Mouse (Mus musculus) liver, embryonic 12.5 days (tissue): Measurements from ENCODE around the gene Cse1l. TPM values are rescaled to one million over a fixed set of nuclear protein-coding genes. Genes with fewer than 3 reads are reported as not detected.
A peak's percentile ranks its signal among the peaks of the same experiment; 100 is the strongest.

Source experiments
- ATAC-seq: fragments of 200-750 bp; cut with Nextera tagmentation; 2 replicates; pipeline ENCODE4 v1.8.0; 2017; ENCODE audit warnings: moderate number of reproducible peaks, mild to moderate bottlenecking, moderate library complexity
- H3K27ac ChIP-seq: fragments of 300-500 bp; sonication (generic); 2 replicates; pipeline ENCODE4 v1.5.1; 2016; ENCODE audit warnings: mild to moderate bottlenecking
- H3K27me3 ChIP-seq: fragments of 300-500 bp; sonication (generic); replicated peaks from 2 replicates; pipeline ENCODE4 v1.6.1; 2016; ENCODE audit warnings: mild to moderate bottlenecking, moderate library complexity
- H3K36me3 ChIP-seq: fragments of 300-500 bp; sonication (generic); 2 replicates; pipeline ENCODE4 v1.6.1; 2016; ENCODE audit warnings: mild to moderate bottlenecking, moderate library complexity
- H3K4me1 ChIP-seq: fragments of 300-500 bp; sonication (generic); 2 replicates; pipeline ENCODE4 v1.6.1; 2016
- H3K4me2 ChIP-seq: fragments of 300-500 bp; sonication (generic); 2 replicates; pipeline ENCODE4 v1.6.1; 2016; ENCODE audit warnings: mild to moderate bottlenecking, moderate library complexity
- H3K4me3 ChIP-seq: fragments of 300-500 bp; sonication (generic); 2 replicates; pipeline ENCODE4 v1.5.1; 2016; ENCODE audit warnings: mild to moderate bottlenecking, moderate library complexity
- H3K9ac ChIP-seq: fragments of 300-500 bp; sonication (generic); 2 replicates; pipeline ENCODE4 v1.6.1; 2016; ENCODE audit warnings: mild to moderate bottlenecking, moderate library complexity
- H3K9me3 ChIP-seq: fragments of 300-500 bp; sonication (generic); replicated peaks from 2 replicates; pipeline ENCODE4 v1.6.1; 2016; ENCODE audit warnings: mild to moderate bottlenecking, moderate library complexity
- WGBS: fragments of 180-500 bp; shearing (Covaris S2); methylation state at CpG from one replicate; pipeline ENCODE4 v1.1.7; 2016; ENCODE audit not compliant: insufficient replicate concordance; 5-methylcytosine and 5-hydroxymethylcytosine counted together
- polyA plus RNA-seq: library from polyadenylated mRNA; unstranded; fragments of >200 nt; fragmentation: Nextera tagmentation; extraction: Ambion mirVana; gene quantifications from 2 replicates; pipeline ENCODE4 v1.2.1, GENCODE M21; 2016

The Cse1l gene
- polyA plus RNA-seq, 1 experiment from 2014 or later = 108 TPM

DNA sequence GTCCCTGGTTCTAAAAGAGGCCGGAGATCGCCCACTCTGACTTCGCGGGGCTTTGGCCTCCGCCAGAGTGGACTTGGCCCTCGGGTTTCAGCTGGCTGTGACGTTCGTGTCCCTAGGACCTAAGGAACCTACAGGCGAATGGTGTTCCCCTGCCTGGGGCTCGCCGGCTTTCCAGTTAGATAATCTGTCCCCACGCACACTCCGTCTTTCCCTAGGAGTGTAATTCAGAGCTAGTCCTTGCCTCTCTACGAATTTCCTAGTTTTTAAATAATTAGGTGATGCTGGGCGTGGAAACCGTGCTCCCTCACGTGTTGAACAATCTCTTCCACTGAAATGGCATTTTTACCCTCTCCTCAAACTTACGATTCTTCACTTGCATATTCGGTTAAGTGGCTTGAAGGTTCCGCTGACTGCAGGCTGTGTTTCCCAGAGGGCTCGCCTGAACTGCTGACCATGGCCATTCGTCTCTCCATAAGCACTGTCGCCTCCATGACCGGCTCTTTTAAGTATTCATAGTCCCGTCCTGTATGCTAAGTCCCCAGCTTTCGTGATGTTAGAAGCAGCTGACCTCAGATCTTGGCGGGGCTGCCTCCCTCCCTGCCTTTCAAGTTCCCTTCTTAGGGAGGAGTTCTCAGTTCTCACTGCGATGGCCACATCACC lies 813 bp downstream of the Cse1l start:
- Histone ChIP-seq H3K4me3 (peak overlapping the region; percentile 79), H3K4me1 (peaks cover 44% of the 10 kb centered on the region), H3K36me3 (peaks cover 34% of the 10 kb centered on the region), H3K4me2 (peak overlapping the region; percentile 85), H3K9ac (peak overlapping the region; percentile 92), H3K9me3 (no peaks in the 10 kb centered on the region), H3K27ac (peak overlapping the region; percentile 98), H3K27me3 (no peaks in the 10 kb centered on the region)
- 1% methylated on average over 28 of the region's 28 CpGs for WGBS
- ATAC-seq = peak; percentile 63

DNA sequence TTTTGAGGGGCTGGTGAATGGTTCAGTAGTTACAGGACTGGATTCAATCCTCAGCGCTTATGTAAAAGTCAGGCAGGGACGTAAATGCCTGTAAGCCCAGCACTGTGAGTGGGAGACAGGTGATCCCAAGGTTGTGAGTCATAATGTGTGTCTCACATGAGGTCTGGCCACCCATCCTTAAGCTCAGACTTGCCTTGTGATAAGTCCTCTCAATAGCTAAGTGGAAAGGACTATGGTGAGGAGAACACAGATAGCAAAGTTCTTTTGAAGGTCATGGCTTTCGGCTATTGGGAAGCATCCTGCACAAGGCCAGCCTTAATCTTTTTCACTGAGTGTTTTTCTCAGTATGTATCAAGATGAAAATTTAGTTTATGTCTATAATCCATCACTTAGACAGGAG lies 3.9 kb downstream of the Cse1l start:
- Histone ChIP-seq H3K27ac (no peak overlapping the region), H3K4me2 (no peak overlapping the region), H3K4me1 (peaks cover 37% of the 10 kb centered on the region), H3K36me3 (peaks cover 35% of the 10 kb centered on the region), H3K9ac (no peak overlapping the region), H3K9me3 (no peaks in the 10 kb centered on the region), H3K4me3 (no peak overlapping the region), H3K27me3 (no peaks in the 10 kb centered on the region)
- ATAC-seq = no peak
- 93% methylated on average over 3 of the region's 3 CpGs for WGBS

DNA sequence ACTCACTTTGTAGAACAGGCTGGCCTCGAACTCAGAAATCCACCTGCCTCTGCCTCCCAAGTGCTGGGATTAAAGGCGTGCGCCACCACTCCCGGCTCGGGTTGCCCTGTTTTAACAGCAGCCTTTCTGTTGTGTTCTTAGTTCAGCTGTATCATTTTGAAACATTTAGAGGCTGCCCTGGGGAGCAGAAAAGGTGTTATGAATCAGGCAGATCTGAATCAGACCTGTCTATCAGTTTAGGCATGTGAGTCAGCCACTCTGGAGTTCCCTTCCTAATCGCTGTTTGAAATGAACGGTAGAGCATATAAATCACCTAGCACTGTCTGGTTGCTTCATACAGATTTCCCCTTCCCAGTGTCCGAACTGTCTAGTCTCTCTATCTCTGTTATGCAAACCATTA lies 4.7 kb downstream of the Cse1l start:
- Histone ChIP-seq H3K36me3 (peaks cover 39% of the 10 kb centered on the region), H3K4me3 (no peak overlapping the region), H3K9ac (no peak overlapping the region), H3K9me3 (no peaks in the 10 kb centered on the region), H3K4me1 (peaks cover 31% of the 10 kb centered on the region), H3K27ac (no peak overlapping the region), H3K27me3 (no peaks in the 10 kb centered on the region), H3K4me2 (no peak overlapping the region)
- WGBS = 84% methylated on average over 8 of the region's 8 CpGs
- no peak for ATAC-seq

DNA sequence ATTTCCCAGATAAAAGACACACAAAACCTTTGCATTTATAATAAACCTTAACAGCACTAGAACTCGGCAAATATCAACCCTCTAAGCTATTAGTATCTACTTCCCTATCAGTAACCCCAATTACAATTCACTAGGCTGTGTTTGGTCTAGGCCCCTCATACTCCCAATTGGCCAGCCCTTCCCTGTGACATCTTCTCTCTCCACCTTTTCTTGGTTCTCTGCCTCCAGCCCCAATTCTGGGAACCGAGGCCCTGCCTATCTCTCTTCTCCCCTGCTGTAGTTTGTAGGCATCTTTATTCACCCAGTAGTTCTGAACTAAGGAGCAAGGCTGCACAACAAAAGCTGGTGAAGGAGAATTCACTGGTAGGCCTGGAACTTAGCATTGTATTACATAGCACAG lies 18.1 kb downstream of the Cse1l start:
- Histone ChIP-seq H3K9me3 (no peaks in the 10 kb centered on the region), H3K27me3 (no peaks in the 10 kb centered on the region), H3K4me2 (peak overlapping the region; percentile 17), H3K36me3 (peaks cover 96% of the 10 kb centered on the region), H3K4me3 (peak overlapping the region; percentile 5; the same call in 1 of the 2 replicates), H3K27ac (peak overlapping the region; percentile 23), H3K4me1 (peaks cover 17% of the 10 kb centered on the region), H3K9ac (no peak overlapping the region)
- 43% methylated on average over 2 of the region's 2 CpGs for WGBS
- ATAC-seq = peak; percentile 91

DNA sequence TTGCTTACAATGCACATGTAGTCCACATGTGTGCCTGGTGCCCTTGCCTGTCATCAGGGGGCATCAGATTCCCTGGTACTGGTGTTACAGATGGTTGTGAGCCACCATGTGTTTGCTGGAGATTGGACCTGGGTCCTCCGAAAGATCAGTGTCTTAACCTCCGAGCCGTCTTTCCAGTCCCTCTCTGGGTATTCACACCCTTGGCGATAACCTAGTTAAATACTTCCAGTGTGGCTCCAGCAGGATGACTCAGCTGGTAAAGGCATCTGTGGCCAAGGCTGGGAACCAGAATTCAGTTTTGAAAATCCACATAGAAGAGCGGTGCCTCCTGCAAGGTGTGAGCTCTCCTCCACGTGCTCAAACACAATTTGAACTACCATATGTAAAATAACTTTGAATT lies 28.1 kb downstream of the Cse1l start:
- H3K4me3 ChIP-seq = no peak overlapping the region
- H3K27me3 ChIP-seq = no peaks in the 10 kb centered on the region
- H3K9me3 ChIP-seq = no peaks in the 10 kb centered on the region
- no peaks in the 10 kb centered on the region for H3K4me1 ChIP-seq
- ATAC-seq = no peak
- H3K27ac ChIP-seq = no peak overlapping the region
- 86% methylated on average over 6 of the region's 6 CpGs for WGBS
- peaks cover 97% of the 10 kb centered on the region for H3K36me3 ChIP-seq
- H3K4me2 ChIP-seq = no peak overlapping the region
- no peak overlapping the region for H3K9ac ChIP-seq

DNA sequence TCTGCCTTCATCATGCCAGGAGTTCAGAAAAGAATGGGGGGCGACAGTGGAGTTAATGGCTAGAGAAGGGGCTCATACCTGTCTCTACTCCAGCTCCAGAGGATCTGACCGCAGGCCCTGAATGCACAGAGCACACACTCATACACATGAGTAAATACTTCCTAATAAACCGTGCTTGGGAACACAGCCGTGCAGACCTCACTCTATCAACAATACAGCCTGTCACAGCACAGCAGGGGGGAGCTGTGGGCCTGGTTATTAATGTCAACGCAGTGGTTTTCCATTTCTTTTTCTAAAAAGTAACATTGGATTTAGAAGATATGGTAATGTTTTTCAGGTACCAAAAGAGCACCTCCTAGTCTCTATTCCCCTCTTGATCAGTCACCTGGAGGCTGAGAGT lies 28.6 kb downstream of the Cse1l start:
- no peak overlapping the region for H3K9ac ChIP-seq
- H3K9me3 ChIP-seq = no peaks in the 10 kb centered on the region
- H3K27me3 ChIP-seq = no peaks in the 10 kb centered on the region
- no peak overlapping the region for H3K4me3 ChIP-seq
- H3K27ac ChIP-seq = no peak overlapping the region
- ATAC-seq = no peak
- H3K4me1 ChIP-seq = no peaks in the 10 kb centered on the region
- no peak overlapping the region for H3K4me2 ChIP-seq
- H3K36me3 ChIP-seq = peaks cover 97% of the 10 kb centered on the region
- 88% methylated on average over 5 of the region's 5 CpGs for WGBS

DNA sequence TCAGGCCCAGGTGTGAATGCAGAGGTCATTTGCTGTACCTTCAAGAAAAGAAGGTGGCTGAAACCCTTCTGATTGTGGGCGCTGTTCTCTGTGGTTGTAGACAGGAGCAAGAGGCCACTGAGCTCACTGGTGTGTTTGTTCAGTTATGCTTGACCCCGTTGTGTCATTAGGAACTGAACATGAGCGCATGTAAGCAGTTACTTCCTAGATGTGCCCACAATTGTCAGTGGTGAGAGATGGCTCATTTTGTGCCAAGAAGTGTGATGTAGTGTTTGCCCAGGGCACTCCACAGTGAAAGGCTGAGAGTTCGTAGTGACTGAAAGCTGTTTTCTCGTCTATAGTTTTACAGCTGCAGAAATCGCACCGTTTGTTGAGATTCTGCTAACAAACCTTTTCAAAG lies 29.7 kb downstream of the Cse1l start:
- H3K9me3 ChIP-seq = no peaks in the 10 kb centered on the region
- peaks cover 95% of the 10 kb centered on the region for H3K36me3 ChIP-seq
- ATAC-seq = no peak
- H3K27me3 ChIP-seq = no peaks in the 10 kb centered on the region
- no peak overlapping the region for H3K4me3 ChIP-seq
- no peaks in the 10 kb centered on the region for H3K4me1 ChIP-seq
- no peak overlapping the region for H3K9ac ChIP-seq
- no peak overlapping the region for H3K27ac ChIP-seq
- no peak overlapping the region for H3K4me2 ChIP-seq
- 89% methylated on average over 7 of the region's 7 CpGs for WGBS

DNA sequence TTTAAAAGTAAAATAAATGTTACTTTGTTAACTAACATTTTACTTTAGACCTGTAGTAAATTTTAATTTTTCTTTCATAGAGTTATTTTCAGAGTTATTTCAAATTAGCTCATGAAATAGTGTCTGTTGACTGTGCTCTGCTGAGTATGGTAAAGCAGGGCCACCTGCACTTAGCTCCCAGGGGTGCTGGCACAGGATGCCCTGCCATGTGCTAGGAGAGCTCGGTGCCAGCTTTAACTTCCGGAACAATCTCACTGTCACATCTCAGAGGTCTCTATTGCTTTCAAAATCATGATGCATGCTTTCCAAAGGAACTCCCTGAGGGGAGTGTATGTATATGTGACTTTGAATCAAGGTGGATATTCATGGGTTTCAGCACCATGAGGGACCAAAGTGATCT lies 30.3 kb downstream of the Cse1l start:
- ATAC-seq = no peak
- no peaks in the 10 kb centered on the region for H3K4me1 ChIP-seq
- peaks cover 95% of the 10 kb centered on the region for H3K36me3 ChIP-seq
- no peak overlapping the region for H3K9ac ChIP-seq
- H3K4me3 ChIP-seq = no peak overlapping the region
- no peaks in the 10 kb centered on the region for H3K27me3 ChIP-seq
- no peak overlapping the region for H3K4me2 ChIP-seq
- no peak overlapping the region for H3K27ac ChIP-seq
- WGBS = 89% methylated on average over 2 of the region's 2 CpGs
- no peaks in the 10 kb centered on the region for H3K9me3 ChIP-seq

DNA sequence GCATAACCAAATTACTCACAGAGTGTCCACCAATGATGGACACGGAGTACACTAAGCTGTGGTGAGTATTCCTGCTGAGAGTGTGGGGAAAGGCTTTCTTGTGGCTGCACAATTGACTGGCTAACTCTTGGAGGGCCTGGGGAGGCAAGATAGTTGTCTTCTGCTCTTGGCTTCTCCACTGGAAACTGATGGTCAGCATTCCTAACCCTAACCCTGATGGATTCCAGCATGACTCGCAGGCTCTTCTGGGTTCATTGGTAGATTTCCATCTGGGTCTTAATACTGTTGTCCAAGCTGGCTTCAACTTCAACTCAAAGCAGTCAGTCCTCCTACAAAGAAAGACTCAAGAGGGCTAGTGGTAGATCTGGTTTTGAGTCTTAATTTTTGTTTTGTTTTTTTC lies 37.3 kb downstream of the Cse1l start:
- H3K4me1 ChIP-seq = no peaks in the 10 kb centered on the region
- no peaks in the 10 kb centered on the region for H3K27me3 ChIP-seq
- no peak overlapping the region for H3K4me3 ChIP-seq
- H3K9me3 ChIP-seq = no peaks in the 10 kb centered on the region
- no peak overlapping the region for H3K4me2 ChIP-seq
- H3K36me3 ChIP-seq = peaks cover 97% of the 10 kb centered on the region
- no peak overlapping the region for H3K9ac ChIP-seq
- ATAC-seq = no peak
- H3K27ac ChIP-seq = no peak overlapping the region
- WGBS = 80% methylated on average over 2 of the region's 2 CpGs

DNA sequence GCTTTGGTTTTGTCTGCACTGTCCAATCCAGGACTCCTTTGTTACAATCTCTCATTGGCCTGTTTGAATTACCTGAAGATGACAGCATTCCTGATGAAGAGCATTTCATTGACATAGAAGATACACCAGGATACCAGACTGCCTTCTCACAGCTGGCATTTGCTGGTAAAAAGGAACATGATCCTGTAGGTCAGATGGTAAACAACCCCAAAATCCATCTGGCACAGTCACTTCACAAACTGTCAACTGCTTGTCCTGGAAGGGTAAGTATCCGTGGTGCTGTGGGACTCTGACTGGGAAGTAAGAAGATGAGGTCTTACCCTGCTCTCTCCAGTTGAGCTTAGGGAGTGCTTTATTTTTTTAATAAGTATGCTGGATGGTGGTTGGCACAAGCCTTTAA lies 38.5 kb downstream of the Cse1l start:
- H3K27me3 ChIP-seq = no peaks in the 10 kb centered on the region
- H3K4me3 ChIP-seq = no peak overlapping the region
- peaks cover 97% of the 10 kb centered on the region for H3K36me3 ChIP-seq
- no peak for ATAC-seq
- H3K9ac ChIP-seq = no peak overlapping the region
- no peaks in the 10 kb centered on the region for H3K9me3 ChIP-seq
- no peaks in the 10 kb centered on the region for H3K4me1 ChIP-seq
- no peak overlapping the region for H3K4me2 ChIP-seq
- 91% methylated on average over 1 of the region's 1 CpGs for WGBS
- no peak overlapping the region for H3K27ac ChIP-seq

DNA sequence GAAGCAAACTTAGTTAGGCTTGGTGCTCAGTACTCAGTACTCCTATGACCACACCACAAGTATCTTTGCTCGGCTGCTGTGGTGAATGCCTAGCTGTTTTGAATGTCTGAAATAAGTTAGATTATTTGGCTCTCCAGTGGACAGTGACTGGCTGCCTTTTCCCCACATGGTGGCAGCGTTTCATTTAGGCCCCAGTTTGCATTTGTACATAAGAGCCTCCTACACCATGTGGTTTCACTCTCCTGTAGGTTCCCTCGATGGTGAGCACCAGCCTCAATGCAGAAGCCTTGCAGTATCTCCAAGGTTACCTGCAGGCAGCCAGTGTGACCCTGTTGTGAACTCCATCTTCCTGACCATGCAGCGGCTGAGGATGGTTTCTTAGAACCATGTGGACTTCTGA lies 39.6 kb downstream of the Cse1l start:
- H3K4me3 ChIP-seq = no peak overlapping the region
- ATAC-seq = peak; percentile 21; the same call in 1 of the 2 replicates
- H3K9ac ChIP-seq = no peak overlapping the region
- H3K4me2 ChIP-seq = no peak overlapping the region
- no peaks in the 10 kb centered on the region for H3K4me1 ChIP-seq
- no peaks in the 10 kb centered on the region for H3K27me3 ChIP-seq
- no peaks in the 10 kb centered on the region for H3K9me3 ChIP-seq
- no peak overlapping the region for H3K27ac ChIP-seq
- WGBS = 65% methylated on average over 4 of the region's 4 CpGs
- H3K36me3 ChIP-seq = peaks cover 99% of the 10 kb centered on the region

DNA sequence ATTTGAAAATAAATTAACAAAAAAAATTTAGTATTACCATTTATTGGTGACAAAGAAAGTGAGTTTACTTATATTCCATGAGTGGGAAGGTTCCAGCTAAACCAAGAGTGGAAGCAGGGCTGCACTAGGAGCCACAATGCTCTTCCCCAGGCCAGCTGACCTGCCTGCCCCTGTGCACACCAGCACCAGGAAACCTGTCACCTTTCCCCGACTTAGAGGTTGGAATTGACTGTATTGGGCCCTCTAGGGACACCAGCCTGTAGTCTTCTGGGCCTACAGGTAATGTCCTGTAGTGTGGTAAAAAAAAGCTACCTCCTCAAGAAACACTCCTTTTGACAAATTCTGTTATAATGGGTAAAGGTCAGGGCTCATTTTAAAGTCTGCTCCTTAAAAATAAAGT lies 42.4 kb downstream of the Cse1l start:
- H3K9me3 ChIP-seq = no peaks in the 10 kb centered on the region
- ATAC-seq = no peak
- no peaks in the 10 kb centered on the region for H3K4me1 ChIP-seq
- no peak overlapping the region for H3K9ac ChIP-seq
- WGBS = 57% methylated on average over 1 of the region's 1 CpGs
- no peak overlapping the region for H3K4me3 ChIP-seq
- no peak overlapping the region for H3K4me2 ChIP-seq
- H3K27me3 ChIP-seq = no peaks in the 10 kb centered on the region
- H3K27ac ChIP-seq = no peak overlapping the region
- peaks cover 99% of the 10 kb centered on the region for H3K36me3 ChIP-seq

DNA sequence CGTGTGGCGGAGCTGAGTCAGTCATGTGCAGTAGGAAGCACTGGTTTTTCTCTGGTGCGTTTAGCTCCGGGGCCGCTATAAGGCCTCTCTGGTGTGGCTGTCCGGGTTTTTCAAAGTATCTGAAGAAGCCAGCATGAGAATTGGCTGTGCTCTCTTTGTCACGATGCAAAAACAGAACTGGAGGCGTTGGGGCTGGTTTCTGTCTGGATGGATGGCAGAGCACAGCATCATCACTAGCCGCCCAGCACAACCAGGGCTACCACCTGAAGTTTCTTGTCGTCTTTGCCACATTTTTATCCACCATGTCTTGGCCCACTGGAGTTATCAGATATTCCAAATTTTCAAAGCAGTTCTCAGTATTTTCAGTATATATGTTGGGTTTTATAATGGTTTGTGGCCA lies 43.1 kb downstream of the Cse1l start:
- Histone ChIP-seq H3K4me2 (no peak overlapping the region), H3K9ac (no peak overlapping the region), H3K27me3 (no peaks in the 10 kb centered on the region), H3K27ac (no peak overlapping the region), H3K4me3 (no peak overlapping the region), H3K36me3 (peaks cover 99% of the 10 kb centered on the region), H3K4me1 (no peaks in the 10 kb centered on the region), H3K9me3 (no peaks in the 10 kb centered on the region)
- 85% methylated on average over 10 of the region's 10 CpGs for WGBS
- no peak for ATAC-seq
